Mouse (Mus musculus): Measurements from ENCODE around the gene Arid1a. TPM values are rescaled to one million over a fixed set of nuclear protein-coding genes. Genes with fewer than 3 reads are reported as not detected.

The Arid1a gene
- polyA plus RNA-seq, 1 experiment: 2.3 TPM

DNA sequence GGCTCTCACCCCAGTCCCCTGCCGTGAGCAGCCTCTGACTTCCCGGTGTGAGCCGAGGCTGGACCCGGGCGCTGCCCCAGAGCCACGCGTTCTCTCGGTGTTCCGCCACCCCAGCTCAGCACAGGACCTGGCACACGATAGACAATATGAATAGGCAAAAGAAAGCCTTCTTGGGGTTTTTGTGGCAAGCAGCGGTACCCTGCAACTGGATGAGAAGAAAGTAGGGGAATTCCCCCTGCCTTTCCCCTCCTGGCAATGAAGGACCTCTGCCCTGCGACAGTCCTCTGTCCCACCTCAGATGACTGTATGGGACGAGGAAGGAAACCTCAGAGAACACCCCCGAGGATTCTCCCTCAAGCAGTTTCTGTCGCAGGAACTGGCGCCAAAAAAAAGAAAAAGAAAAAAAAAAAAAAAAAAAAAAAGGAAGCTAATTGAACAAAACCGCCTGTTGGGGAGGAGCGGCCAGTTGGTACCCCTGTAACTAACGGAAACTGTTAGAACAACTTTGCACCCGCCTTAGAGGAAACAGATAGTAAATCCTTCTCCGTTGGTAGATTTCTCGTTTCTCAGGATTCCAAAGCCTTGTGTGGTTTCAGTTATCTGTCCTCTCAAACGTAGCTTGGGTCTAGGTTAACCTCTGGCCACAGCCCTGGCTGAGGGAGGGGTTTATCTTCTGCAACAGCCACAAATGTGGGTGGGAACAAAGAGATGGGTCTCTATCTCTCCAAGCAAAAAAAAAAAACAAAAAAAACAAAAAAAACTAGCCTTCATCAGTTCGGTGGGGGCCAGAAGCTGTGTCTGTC is 83.5 kb downstream of the Arid1a start:
- Histone ChIP-seq H3K27me3 (ENCODE audit: control insufficient read depth) (no peaks in the 10 kb centered on the region), H3K9me3 (ENCODE audit: control insufficient read depth, low read length) (no peaks in the 10 kb centered on the region), H3K36me3 (ENCODE audit: control insufficient read depth) (peaks cover 19% of the 10 kb centered on the region), H3K4me3 (replicated peaks) (peak overlapping the region; percentile 88), H3K4me1 (ENCODE audit: control insufficient read depth) (peaks cover 71% of the 10 kb centered on the region)
- TF ChIP-seq TAL1 (IDR thresholded peaks at IDR 0.05; ENCODE audit: low read length) (no peak), GATA1 (IDR thresholded peaks at IDR 0.05; ENCODE audit: low read length) (no peak)

DNA sequence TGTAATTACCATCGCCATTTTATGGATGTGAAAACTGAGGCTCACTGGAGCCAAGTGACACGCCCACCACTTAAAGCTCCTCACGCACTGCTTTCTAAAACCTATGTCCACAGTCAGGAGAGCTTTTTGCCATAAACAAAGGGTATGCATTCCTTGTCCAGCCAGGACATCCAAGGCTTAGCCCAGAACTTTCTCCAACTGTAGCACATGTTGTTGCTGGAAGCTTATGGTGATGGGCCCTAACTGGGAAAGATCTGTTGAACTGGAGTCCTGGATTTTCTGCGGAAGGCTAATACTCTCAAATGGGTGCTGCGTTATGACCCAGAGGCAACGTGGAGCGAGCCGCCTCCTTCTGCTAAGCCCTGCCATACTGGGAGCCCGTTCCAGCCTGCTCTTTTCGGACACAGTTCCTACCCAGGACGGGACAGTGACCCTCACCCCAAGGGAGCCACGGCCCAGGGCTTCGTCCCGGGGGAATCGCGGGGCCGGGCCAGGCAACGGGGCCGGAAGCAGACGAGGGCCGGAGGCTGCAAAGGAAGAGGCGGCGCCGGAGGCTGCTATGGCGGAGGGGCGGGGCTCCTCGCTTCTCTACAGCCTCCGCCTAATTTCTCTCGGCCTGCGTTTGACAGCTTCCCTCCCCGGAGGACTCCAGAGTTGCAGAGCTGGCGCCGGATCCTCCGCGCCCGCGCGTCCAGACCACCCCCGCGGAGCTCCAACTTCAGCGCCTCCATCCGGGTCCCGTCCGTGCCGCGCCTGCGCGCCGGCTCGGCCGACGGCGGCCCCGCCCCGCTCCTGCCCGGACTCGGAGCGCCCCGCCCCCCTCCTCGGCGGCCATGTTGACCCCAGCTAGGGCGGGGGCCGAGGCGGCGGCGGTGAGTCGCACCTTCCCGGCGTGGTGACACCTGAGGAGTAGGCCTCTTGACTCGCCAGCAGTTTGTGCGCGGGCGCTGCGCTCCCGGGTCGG is 84.4 kb downstream of the Arid1a start, which contains the start of gene Pigv:
Gene Pigv, minus strand, starts transcription at position 767 of the 964 bp plus-strand sequence.
- Histone ChIP-seq H3K4me1 (ENCODE audit: control insufficient read depth) (peaks cover 66% of the 10 kb centered on the region), H3K27me3 (ENCODE audit: control insufficient read depth) (no peaks in the 10 kb centered on the region), H3K36me3 (ENCODE audit: control insufficient read depth) (peaks cover 18% of the 10 kb centered on the region), H3K4me3 (replicated peaks) (peak within 1 kb of the TSS; percentile 88), H3K9me3 (ENCODE audit: control insufficient read depth, low read length) (no peaks in the 10 kb centered on the region)
- TF ChIP-seq TAL1 (IDR thresholded peaks at IDR 0.05; ENCODE audit: low read length) (no peak), GATA1 (IDR thresholded peaks at IDR 0.05; ENCODE audit: low read length) (no peak)

DNA sequence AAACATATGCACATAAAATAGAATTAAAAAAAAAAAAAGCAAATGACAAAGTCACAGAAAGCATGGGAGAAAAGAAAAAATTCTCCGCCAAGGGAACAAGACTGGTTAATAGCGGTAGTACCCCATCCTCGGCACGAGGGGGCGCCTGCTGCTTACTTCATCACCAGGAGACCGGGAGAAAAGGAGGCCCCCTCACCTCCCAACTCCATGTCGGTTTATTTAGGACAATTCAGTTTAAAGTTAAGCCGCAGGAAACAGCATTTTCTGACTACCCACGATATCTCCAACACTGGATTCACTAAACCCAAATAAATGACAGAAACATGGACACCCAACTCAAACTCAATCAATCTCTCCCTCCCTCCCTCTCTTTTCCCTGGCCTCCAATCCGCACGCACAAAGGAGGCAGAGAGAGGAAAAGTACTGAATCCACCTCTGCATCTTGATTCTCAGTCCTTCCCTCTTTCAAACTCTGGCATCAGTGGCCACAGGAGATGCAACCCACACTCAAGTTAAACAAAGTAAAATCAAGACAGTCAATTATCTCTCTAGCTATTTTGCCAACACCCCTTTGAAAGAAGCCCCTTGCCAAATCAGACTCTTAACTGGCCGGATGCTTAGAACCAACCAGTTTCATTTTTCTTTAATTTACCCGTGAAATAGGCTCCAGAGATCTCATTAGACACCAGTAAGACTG is 85.2 kb downstream of the Arid1a start:
- TF ChIP-seq GATA1 (IDR thresholded peaks at IDR 0.05; ENCODE audit: low read length): no peak
- TF ChIP-seq TAL1 (IDR thresholded peaks at IDR 0.05; ENCODE audit: low read length): no peak
- Histone ChIP-seq H3K4me1 (ENCODE audit: control insufficient read depth) (peaks cover 59% of the 10 kb centered on the region), H3K36me3 (ENCODE audit: control insufficient read depth) (peaks cover 21% of the 10 kb centered on the region), H3K9me3 (ENCODE audit: control insufficient read depth, low read length) (no peaks in the 10 kb centered on the region), H3K27me3 (ENCODE audit: control insufficient read depth) (no peaks in the 10 kb centered on the region), H3K4me3 (replicated peaks) (peak overlapping the region; percentile 88)

DNA sequence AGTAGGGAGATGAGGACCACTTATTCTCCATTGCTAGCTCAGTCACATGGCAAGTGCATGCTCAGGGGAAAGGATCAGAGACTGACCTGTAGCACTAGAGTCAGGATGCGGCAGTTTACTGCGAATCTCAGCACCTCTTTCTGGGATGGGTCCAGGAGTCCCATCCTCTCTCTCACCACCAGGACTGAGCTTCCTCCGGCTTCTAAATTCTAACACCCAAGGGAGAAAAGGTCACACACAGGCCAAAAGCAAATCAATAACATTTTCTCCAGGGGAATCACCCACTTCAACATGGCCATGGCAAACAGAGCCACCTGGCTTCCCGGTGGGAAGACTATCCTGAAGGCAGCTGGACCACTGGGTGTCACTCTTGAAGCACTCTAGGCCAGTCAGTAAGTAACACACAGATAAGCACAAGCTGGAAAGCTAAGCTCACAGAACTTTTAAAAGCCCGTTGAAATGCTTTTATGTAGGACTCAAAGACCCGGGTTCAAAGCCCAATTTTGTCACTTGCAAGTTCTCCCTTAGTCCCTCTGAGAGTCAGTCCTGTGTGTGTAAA is 86.8 kb downstream of the Arid1a start:
- Histone ChIP-seq H3K27me3 (ENCODE audit: control insufficient read depth) (no peaks in the 10 kb centered on the region), H3K9me3 (ENCODE audit: control insufficient read depth, low read length) (no peaks in the 10 kb centered on the region), H3K4me1 (ENCODE audit: control insufficient read depth) (peaks cover 44% of the 10 kb centered on the region), H3K36me3 (ENCODE audit: control insufficient read depth) (peaks cover 30% of the 10 kb centered on the region), H3K4me3 (replicated peaks) (no peak overlapping the region)
- TF ChIP-seq GATA1 (IDR thresholded peaks at IDR 0.05; ENCODE audit: low read length): no peak
- TF ChIP-seq TAL1 (IDR thresholded peaks at IDR 0.05; ENCODE audit: low read length): no peak

DNA sequence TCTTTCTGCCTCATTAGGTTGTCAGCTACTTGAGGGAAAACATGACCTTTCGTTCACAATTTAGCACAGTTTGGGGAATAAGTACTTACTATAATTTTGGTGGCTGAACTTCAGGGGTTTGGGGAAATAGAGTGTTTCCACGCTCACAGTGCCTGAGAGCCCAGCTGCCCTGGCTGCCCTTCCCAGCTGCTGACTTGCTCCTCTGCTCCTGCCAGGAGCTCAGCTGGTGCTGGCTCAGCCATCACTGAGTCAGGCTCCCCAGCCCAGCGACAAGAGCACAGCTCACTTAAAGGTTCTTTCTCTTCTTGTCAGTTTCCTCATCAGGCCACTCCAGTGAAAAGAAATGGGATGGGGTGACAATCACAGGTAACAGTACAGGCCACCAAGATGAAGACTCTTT is 88.0 kb downstream of the Arid1a start:
- no peaks in the 10 kb centered on the region for H3K27me3 ChIP-seq (ENCODE audit: control insufficient read depth)
- no peaks in the 10 kb centered on the region for H3K9me3 ChIP-seq (ENCODE audit: control insufficient read depth, low read length)
- H3K4me3 ChIP-seq (replicated peaks): no peak overlapping the region
- peaks cover 32% of the 10 kb centered on the region for H3K4me1 ChIP-seq (ENCODE audit: control insufficient read depth)
- TF ChIP-seq GATA1 (IDR thresholded peaks at IDR 0.05; ENCODE audit: low read length): no peak
- TF ChIP-seq TAL1 (IDR thresholded peaks at IDR 0.05; ENCODE audit: low read length): no peak
- H3K36me3 ChIP-seq (ENCODE audit: control insufficient read depth): peaks cover 34% of the 10 kb centered on the region

DNA sequence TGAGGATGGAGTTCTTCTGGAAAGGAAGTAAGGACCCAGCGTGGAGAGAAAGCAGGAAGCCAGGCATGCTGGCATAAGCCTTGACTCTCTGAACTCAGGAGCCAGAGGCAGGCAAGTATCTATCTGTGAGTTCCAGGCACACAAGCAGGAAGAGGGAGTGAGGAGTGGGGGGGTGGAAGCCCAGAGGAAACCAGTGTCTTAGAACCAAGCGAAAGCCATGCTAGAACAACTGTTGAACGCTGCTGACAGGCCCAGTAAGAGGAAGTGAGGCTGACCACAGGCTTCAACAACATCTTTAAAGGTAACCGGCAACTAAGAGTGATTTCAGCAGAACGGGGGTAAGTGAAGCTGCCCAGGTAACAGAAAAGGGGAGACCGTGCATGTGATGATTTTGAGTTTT is 90.4 kb downstream of the Arid1a start:
- no peaks in the 10 kb centered on the region for H3K27me3 ChIP-seq (ENCODE audit: control insufficient read depth)
- no peak overlapping the region for H3K4me3 ChIP-seq (replicated peaks)
- peaks cover 13% of the 10 kb centered on the region for H3K4me1 ChIP-seq (ENCODE audit: control insufficient read depth)
- peaks cover 44% of the 10 kb centered on the region for H3K36me3 ChIP-seq (ENCODE audit: control insufficient read depth)
- TF ChIP-seq GATA1 (IDR thresholded peaks at IDR 0.05; ENCODE audit: low read length): no peak
- TF ChIP-seq TAL1 (IDR thresholded peaks at IDR 0.05; ENCODE audit: low read length): no peak
- no peaks in the 10 kb centered on the region for H3K9me3 ChIP-seq (ENCODE audit: control insufficient read depth, low read length)

DNA sequence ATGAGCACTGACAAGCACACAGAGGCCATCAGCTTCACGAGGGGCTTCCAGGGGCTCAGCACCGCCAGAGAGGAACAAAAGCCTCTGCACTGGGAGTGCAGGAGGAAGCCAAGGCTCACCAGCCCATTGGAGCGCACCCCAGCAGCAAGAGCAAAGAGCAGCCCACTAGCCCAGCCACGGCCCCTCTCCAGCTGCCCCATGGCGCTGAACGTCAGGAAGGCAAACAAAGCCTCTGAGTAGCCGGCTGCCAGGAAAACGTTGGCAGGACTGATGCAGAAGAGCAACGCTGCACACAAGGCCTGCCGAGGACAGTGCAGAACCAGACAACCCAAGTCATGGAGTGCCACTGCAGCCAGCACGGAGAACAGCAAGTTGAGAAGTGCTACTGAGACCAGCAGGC is 91.5 kb downstream of the Arid1a start:
- TF ChIP-seq TAL1 (IDR thresholded peaks at IDR 0.05; ENCODE audit: low read length) (no peak), GATA1 (IDR thresholded peaks at IDR 0.05; ENCODE audit: low read length) (no peak)
- no peaks in the 10 kb centered on the region for H3K9me3 ChIP-seq (ENCODE audit: control insufficient read depth, low read length)
- peaks cover 44% of the 10 kb centered on the region for H3K36me3 ChIP-seq (ENCODE audit: control insufficient read depth)
- no peak overlapping the region for H3K4me3 ChIP-seq (replicated peaks)
- no peaks in the 10 kb centered on the region for H3K27me3 ChIP-seq (ENCODE audit: control insufficient read depth)
- peaks cover 4% of the 10 kb centered on the region; the same call in 1 of the 2 replicates for H3K4me1 ChIP-seq (ENCODE audit: control insufficient read depth)

DNA sequence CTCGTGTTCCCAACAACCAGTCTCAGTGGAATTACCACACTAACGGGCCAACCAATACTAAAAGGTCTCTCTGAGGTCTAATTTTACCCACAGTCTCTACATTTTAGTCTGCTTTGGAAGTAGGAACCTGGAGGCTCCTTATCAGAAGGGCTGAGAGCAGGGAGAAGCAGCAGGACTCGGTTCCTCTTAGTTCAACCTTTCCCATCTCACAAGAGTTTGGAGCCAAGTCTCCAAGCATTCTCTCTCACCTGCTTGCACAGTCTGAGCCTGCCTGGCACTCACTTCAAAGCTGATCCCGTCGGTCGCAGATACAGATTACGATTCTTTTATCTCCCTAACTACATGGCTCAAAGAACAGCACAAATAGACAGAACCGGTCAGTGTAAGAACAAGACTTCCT is 93.6 kb downstream of the Arid1a start:
- TF ChIP-seq GATA1 (IDR thresholded peaks at IDR 0.05; ENCODE audit: low read length): no peak
- TF ChIP-seq TAL1 (IDR thresholded peaks at IDR 0.05; ENCODE audit: low read length): no peak
- H3K27me3 ChIP-seq (ENCODE audit: control insufficient read depth): no peaks in the 10 kb centered on the region
- no peaks in the 10 kb centered on the region for H3K9me3 ChIP-seq (ENCODE audit: control insufficient read depth, low read length)
- peaks cover 5% of the 10 kb centered on the region; the same call in 1 of the 2 replicates for H3K4me1 ChIP-seq (ENCODE audit: control insufficient read depth)
- peaks cover 32% of the 10 kb centered on the region for H3K36me3 ChIP-seq (ENCODE audit: control insufficient read depth)
- no peak overlapping the region for H3K4me3 ChIP-seq (replicated peaks)
